Mouse (Mus musculus) heart, embryonic 16.5 days (tissue): ENCODE measurements around the gene Dstyk. TPM values are rescaled to one million over a fixed set of nuclear protein-coding genes. Genes with fewer than 3 reads are reported as not detected.

Experiments used
- ATAC-seq: fragments of 200-750 bp; cut with Nextera tagmentation; replicated peaks from 2 replicates; pipeline ENCODE4 v1.8.0; 2017; ENCODE audit warnings: moderate number of reproducible peaks; ENCODE audit not compliant: insufficient read depth, low FRiP score; ENCODE audit errors: extremely low read depth
- H3K27ac ChIP-seq: fragments of 300-500 bp; sonication (generic); 2 replicates; pipeline ENCODE4 v1.5.1; 2014; ENCODE audit warnings: mild to moderate bottlenecking, low read length, control low read depth, moderate library complexity
- H3K27me3 ChIP-seq: fragments of 300-500 bp; sonication (generic); 2 replicates; pipeline ENCODE4 v1.6.1; 2014; ENCODE audit warnings: low read length, mixed read lengths; ENCODE audit not compliant: control insufficient read depth, insufficient read depth
- H3K36me3 ChIP-seq: fragments of 300-500 bp; sonication (generic); 2 replicates; pipeline ENCODE4 v1.6.1; 2014; ENCODE audit not compliant: control insufficient read depth, insufficient read depth
- H3K4me1 ChIP-seq: fragments of 300-500 bp; sonication (generic); 2 replicates; pipeline ENCODE4 v1.6.1; 2014; ENCODE audit warnings: low read length, mixed read lengths; ENCODE audit not compliant: control insufficient read depth, insufficient read depth
- H3K4me2 ChIP-seq: fragments of 300-500 bp; sonication (generic); 2 replicates; pipeline ENCODE4 v1.6.1; 2014; ENCODE audit warnings: low read depth, mild to moderate bottlenecking, control low read depth, low read length
- H3K4me3 ChIP-seq: fragments of 300-500 bp; sonication (generic); 2 replicates; pipeline ENCODE4 v1.5.1; 2014; ENCODE audit warnings: mild to moderate bottlenecking, control low read depth, low read length
- H3K9ac ChIP-seq: fragments of 300-500 bp; sonication (generic); 2 replicates; pipeline ENCODE4 v1.6.1; 2014; ENCODE audit warnings: low read length, control low read depth
- H3K9me3 ChIP-seq: fragments of 300-500 bp; sonication (generic); replicated peaks from 2 replicates; pipeline ENCODE4 v1.6.1; 2016; ENCODE audit warnings: low read length; ENCODE audit not compliant: control insufficient read depth
- whole genome bisulfite sequencing: fragments of 180-500 bp; shearing (Covaris S2); extraction: QIAGEN DNeasy Blood & Tissue Kit; methylation state at CpG from one replicate; pipeline ENCODE4 v1.1.7; 2014; 5-methylcytosine and 5-hydroxymethylcytosine counted together
- polyA plus RNA-seq: library from polyadenylated mRNA; unstranded; fragments of >200 nt; fragmentation: Nextera tagmentation; extraction: Ambion mirVana; gene quantifications from 2 replicates; pipeline ENCODE4 v1.2.1, GENCODE M21; 2015

Dstyk gene
- polyA plus RNA-seq, 1 experiment from 2014 or later = 9.1 TPM

DNA sequence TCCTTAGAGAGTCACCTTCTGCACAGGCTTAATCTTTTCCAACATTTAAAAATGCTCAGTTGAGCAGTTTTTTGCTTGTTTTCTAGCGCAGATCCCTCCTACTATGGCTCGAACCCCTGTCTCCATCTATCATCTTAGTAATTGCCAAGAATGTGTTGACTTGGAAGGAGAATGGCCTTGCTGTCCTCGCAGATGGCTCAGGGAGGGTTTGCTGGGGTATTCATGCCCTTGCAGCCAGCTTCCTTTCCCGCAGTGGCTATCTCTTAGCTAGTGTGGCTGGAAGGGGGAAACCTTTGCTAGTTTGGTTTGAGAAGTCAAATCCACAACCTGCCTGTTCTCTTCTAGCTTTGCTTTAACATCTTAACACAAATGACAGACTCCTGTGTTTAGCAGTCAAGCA is 31.6 kb upstream of the Dstyk start:
- 70% methylated on average over 4 of the region's 4 CpGs for WGBS

DNA sequence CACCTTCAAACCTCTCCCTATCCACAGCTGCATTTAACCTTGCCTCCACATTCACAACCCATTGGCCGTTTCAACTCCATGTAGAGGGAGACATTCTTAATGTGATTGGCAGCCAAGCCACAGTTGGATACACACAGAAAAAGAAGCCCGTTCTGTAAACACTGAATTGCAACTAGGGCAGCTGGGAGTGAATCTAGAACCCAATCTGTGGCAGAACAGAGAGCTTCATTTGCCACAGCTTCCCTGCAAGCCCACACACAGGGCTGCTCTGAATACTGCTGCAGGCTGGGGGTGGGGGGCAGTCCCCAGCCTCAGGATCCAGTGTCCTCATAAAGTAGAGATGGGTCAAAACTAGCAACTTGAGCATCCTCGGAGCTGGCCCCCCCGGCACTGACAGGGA is 31.1 kb upstream of the Dstyk start:
- Histone ChIP-seq H3K4me2 (no peak overlapping the region), H3K4me1 (peaks cover 45% of the 10 kb centered on the region), H3K4me3 (no peak overlapping the region), H3K27ac (no peak overlapping the region), H3K9ac (no peak overlapping the region), H3K27me3 (no peaks in the 10 kb centered on the region), H3K36me3 (no peaks in the 10 kb centered on the region), H3K9me3 (no peaks in the 10 kb centered on the region)
- no peak for ATAC-seq
- WGBS = 77% methylated on average over 4 of the region's 4 CpGs

More for the DNA sequence above, 31.6 kb upstream of the Dstyk start:
- no peaks in the 10 kb centered on the region for H3K36me3 ChIP-seq
- no peak overlapping the region for H3K9ac ChIP-seq
- no peak overlapping the region for H3K4me2 ChIP-seq
- no peaks in the 10 kb centered on the region for H3K9me3 ChIP-seq
- no peaks in the 10 kb centered on the region for H3K27me3 ChIP-seq
- no peak for ATAC-seq
- no peak overlapping the region for H3K27ac ChIP-seq
- H3K4me1 ChIP-seq = peaks cover 45% of the 10 kb centered on the region
- no peak overlapping the region for H3K4me3 ChIP-seq

DNA sequence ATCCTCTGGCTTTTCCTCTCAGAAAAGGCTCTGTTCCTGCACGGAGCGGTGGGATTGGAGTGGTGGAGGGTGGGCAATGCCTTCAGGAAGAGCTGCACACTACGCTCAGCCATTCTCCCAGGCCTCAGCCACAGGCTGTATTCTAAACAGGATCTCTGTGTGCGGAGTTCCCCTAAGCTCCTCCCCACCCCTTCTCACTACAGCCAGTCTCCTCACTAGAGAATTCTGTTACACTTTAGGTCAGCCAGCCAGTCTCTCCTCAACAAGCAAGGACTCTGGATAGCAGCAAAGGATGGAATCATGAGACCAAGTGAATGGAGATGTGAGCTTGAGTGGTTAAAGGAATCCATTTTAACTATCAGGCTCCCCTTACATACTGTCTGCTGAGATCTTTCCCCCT is 29.4 kb upstream of the Dstyk start:
- Histone ChIP-seq H3K27ac (peak overlapping the region; percentile 67), H3K27me3 (no peaks in the 10 kb centered on the region), H3K4me1 (peaks cover 45% of the 10 kb centered on the region), H3K36me3 (no peaks in the 10 kb centered on the region), H3K4me3 (no peak overlapping the region), H3K4me2 (peak overlapping the region; percentile 78), H3K9me3 (no peaks in the 10 kb centered on the region), H3K9ac (peak overlapping the region; percentile 57)
- 20% methylated on average over 4 of the region's 4 CpGs for WGBS
- peak; percentile 41; the same call in 1 of the 2 replicates for ATAC-seq

DNA sequence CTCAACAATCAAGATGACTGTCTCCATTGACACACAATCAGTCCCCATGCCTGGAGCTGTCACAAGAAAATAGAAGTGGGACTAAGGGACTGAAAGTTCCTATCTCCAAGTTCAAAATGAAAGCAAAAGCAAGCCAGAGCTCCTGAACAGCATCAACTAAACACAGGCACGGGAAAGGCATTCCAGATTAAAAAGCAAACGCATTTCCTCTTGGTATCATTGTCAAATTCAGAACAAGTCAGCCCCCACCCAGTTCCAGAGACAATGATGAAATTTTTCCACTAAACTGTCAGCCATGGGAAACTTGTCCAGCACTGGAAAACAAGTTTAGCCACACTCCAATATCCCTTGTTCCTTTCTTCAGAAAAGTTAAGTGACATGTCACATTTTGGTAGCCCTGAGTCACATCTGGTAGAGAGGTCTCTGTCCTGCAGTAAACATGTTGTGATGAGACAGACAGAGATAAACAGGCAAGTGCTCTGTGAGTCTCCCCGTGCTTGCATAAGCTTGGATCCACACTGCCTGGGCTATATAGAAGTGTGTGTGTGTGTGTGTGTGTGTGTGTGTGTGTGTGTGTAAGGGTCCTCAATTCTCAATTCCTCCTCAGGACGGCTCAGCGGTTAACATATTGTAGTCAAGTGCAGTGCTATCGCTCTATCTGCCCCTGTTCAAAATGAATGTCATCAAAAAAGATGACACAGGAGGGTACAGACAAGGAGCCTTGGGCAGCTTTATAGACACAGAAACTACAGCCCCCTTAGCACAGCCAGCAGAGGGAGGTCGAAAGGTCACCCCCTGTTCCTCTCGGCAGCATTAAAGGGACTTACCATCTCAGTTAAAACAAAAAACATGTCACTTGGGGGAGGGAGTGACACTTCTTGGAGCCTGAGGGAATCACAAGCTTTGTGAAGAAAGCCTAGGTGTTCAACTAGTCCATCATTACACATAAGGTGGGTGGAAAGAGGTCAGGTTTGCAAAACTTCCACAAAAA is 28.2 kb upstream of the Dstyk start:
- WGBS = 47% methylated on average over 8 of the region's 8 CpGs
- H3K36me3 ChIP-seq = no peaks in the 10 kb centered on the region
- no peak for ATAC-seq
- H3K4me3 ChIP-seq = peak overlapping the region; percentile 75
- peak overlapping the region; percentile 87 for H3K9ac ChIP-seq
- peak overlapping the region; percentile 78 for H3K4me2 ChIP-seq
- H3K9me3 ChIP-seq = no peaks in the 10 kb centered on the region
- no peaks in the 10 kb centered on the region for H3K27me3 ChIP-seq
- peak overlapping the region; percentile 70 for H3K27ac ChIP-seq
- peaks cover 44% of the 10 kb centered on the region for H3K4me1 ChIP-seq

DNA sequence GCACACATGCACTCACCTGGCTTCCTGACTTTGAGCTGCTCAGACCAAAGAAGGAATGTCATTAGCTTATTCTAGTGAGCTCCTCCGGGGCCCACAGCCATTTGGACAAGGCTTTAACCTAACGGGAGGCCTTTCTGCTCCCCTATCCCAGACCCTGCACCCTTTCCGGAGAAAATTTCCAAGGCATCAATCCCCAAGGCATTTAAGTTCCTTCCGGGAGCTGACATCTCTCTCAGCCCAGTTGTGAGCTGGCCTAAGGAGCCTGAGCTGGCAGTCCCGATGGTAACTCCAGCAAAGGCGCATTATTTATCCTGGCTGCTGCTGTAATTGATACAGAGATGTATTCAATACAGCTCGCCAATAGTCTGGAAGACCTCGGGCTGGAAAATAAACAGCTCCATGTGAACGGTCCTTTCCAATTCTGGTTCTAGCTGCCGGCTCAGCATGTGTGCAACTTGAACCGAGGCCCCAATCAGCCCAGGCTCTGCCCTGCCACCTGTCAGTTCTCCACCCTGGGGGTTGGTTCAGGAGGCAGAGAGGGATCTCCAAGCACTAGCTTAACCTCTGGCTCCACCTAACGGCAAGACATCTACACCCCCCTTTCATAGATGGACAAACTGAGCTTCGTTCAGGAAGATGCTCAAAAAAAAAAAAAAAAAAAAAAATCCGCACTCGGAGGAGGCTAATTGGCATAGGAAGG is 27.3 kb upstream of the Dstyk start:
- no peak for ATAC-seq
- Histone ChIP-seq H3K4me1 (peaks cover 38% of the 10 kb centered on the region), H3K4me3 (peak overlapping the region; percentile 75), H3K27me3 (no peaks in the 10 kb centered on the region), H3K9me3 (no peaks in the 10 kb centered on the region), H3K9ac (peak overlapping the region; percentile 87), H3K36me3 (no peaks in the 10 kb centered on the region), H3K4me2 (peak overlapping the region; percentile 78), H3K27ac (peak overlapping the region; percentile 61)
- WGBS = 29% methylated on average over 15 of the region's 15 CpGs

DNA sequence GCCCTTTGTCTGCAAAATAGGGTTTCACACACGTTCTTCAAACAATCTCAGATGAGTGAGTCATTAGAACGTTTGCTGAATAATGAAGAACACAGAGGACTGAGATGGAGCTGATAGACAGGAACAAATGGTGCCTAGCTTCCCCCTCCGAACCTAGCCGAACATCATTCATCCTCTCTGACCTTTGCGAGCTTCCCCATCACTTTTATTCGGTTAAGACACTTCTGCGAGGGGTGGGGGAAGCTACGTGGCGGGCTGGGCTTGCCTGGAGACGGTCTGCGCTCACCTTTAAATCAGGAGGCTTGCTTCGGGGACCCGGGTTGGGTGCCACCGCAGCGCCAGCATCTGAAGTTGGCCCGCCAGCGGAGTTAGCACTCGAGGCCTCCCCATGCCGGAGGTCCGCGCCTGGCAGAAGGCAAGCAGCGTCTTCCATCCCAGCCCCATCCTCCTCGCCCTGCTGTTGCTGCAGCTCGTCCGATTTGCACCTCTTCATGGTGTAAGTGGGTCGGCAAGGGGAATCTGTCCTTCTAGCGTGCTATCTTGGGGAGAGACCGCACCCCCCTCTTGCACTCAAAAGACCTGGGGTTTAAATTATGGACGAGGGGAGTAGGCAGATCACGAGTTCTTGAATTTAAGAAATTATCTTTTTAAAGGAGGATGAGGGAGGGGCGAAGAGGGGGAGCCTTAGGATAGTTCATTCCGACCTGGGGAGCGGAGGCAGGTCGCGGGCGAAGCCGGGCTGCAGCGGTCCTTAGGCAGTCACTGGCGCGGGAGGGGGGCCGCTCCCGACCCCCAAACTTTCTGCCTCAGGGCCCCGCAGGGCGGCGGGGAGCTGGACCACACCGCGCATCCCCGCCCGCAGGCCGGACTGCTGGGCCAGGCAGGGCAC is 26.4 kb upstream of the Dstyk start, which contains the start of gene Tmcc2:
Gene Tmcc2 (minus strand): TSS at position 591 of the 889 bp plus-strand sequence.
- WGBS = under 1% methylated on average over 50 of the region's 50 CpGs
- H3K9me3 ChIP-seq = no peaks in the 10 kb centered on the region
- H3K9ac ChIP-seq = peak within 1 kb of the TSS; percentile 87

DNA sequence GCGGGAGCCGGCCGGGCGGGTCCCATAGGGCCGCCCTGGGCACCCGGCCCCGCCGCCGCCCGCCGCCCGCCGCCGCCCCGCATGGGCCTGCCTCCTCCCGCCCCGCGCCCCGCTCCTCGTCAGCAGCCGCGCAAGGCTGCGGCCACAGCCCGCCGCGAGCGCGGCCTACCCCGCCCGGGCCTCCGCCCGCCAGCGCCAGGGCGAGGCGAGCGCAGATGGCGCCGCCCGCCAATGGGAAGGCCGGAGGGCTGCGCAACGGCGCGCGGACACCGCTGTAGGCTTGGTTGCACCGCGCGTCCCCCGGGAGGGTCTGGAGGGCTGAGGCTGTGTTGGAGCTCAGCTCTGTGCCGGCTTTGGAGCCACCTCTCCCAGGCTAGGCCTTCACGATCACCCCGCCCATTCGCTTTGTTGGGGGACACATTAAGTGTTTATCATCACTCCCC is 25.8 kb upstream of the Dstyk start:
- H3K36me3 ChIP-seq = no peaks in the 10 kb centered on the region
- H3K4me2 ChIP-seq = peak overlapping the region; percentile 78
- H3K9me3 ChIP-seq = no peaks in the 10 kb centered on the region
- no peaks in the 10 kb centered on the region for H3K27me3 ChIP-seq
- peak overlapping the region; percentile 87 for H3K9ac ChIP-seq
- WGBS = under 1% methylated on average over 42 of the region's 54 CpGs
- ATAC-seq = peak; percentile 90
- H3K27ac ChIP-seq = peak overlapping the region; percentile 55
- H3K4me1 ChIP-seq = peaks cover 33% of the 10 kb centered on the region
- peak overlapping the region; percentile 75 for H3K4me3 ChIP-seq

More for the DNA sequence above, 26.4 kb upstream of the Dstyk start, which contains the start of gene Tmcc2:
- no peaks in the 10 kb centered on the region for H3K27me3 ChIP-seq
- ATAC-seq = peak; percentile 38
- peak within 1 kb of the TSS; percentile 78 for H3K4me2 ChIP-seq
- H3K4me3 ChIP-seq = peak within 1 kb of the TSS; percentile 75
- no peaks in the 10 kb centered on the region for H3K36me3 ChIP-seq
- peaks cover 35% of the 10 kb centered on the region for H3K4me1 ChIP-seq
- peak within 1 kb of the TSS; percentile 61 for H3K27ac ChIP-seq

DNA sequence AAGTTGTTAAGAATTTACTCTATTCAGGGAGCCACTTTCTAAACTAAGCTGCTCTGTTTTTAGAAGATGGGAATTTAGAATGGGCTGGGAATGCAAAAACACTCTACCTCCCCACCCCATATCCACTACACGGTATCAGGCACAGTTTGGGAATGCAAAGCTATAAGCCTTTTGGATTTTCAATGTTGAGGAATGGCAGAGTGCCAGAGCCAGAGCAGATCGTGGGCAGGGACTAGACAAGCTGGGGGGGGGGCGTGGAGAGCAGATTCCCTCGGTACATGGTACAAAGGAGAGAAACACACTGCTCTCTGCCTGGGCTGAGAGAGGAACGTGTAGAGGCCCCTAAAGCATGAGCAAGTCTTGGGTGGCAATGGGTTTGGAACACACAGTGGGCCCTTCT is 24.5 kb upstream of the Dstyk start:
- ATAC-seq = no peak
- Histone ChIP-seq H3K9me3 (0 out of 2 replicates have a peak, but pooled peaks cover 5% of the 10 kb centered on the region), H3K4me1 (peaks cover 28% of the 10 kb centered on the region), H3K27me3 (no peaks in the 10 kb centered on the region), H3K36me3 (no peaks in the 10 kb centered on the region), H3K4me3 (no peak overlapping the region), H3K4me2 (no peak overlapping the region), H3K27ac (no peak overlapping the region), H3K9ac (no peak overlapping the region)
- WGBS = 50% methylated on average over 5 of the region's 5 CpGs
